Mouse (Mus musculus) forebrain, embryonic 16.5 days (tissue): ENCODE measurements around the gene AL607142.1. TPM values are rescaled to one million over a fixed set of nuclear protein-coding genes. Genes with fewer than 3 reads are reported as not detected.

Experiments
- ATAC-seq: fragments of 200-750 bp; cut with Nextera tagmentation; 2 replicates; pipeline ENCODE4 v1.8.0; 2017; ENCODE audit warnings: mild to moderate bottlenecking, moderate library complexity
- H3K27ac ChIP-seq: fragments of 300-500 bp; sonication (generic); 2 replicates; pipeline ENCODE4 v1.5.1; 2014; ENCODE audit warnings: low read length, control low read depth
- H3K27me3 ChIP-seq: fragments of 300-500 bp; sonication (generic); replicated peaks from 2 replicates; pipeline ENCODE4 v1.6.1; 2014; ENCODE audit warnings: low read length; ENCODE audit not compliant: control insufficient read depth, insufficient read depth
- H3K36me3 ChIP-seq: fragments of 300-500 bp; sonication (generic); 2 replicates; pipeline ENCODE4 v1.6.1; 2014; ENCODE audit not compliant: control insufficient read depth, insufficient read depth
- H3K4me1 ChIP-seq: fragments of 300-500 bp; sonication (generic); replicated peaks from 2 replicates; pipeline ENCODE4 v1.6.1; 2014; ENCODE audit warnings: low read length; ENCODE audit not compliant: control insufficient read depth, insufficient read depth
- H3K4me2 ChIP-seq: fragments of 300-500 bp; sonication (generic); 2 replicates; pipeline ENCODE4 v1.6.1; 2014; ENCODE audit warnings: mild to moderate bottlenecking, low read length, control low read depth
- H3K4me3 ChIP-seq: fragments of 300-500 bp; sonication (generic); replicated peaks from 2 replicates; pipeline ENCODE4 v1.5.1; 2014; ENCODE audit warnings: mild to moderate bottlenecking, low read length, control low read depth
- H3K9ac ChIP-seq: fragments of 300-500 bp; sonication (generic); replicated peaks from 2 replicates; pipeline ENCODE4 v1.6.1; 2014; ENCODE audit warnings: low read depth, low read length, control low read depth
- H3K9me3 ChIP-seq: fragments of 300-500 bp; sonication (generic); 2 replicates; pipeline ENCODE4 v1.6.1; 2016; ENCODE audit warnings: low read length; ENCODE audit not compliant: control insufficient read depth
- WGBS: fragments of 180-500 bp; shearing (Covaris S2); extraction: QIAGEN DNeasy Blood & Tissue Kit; methylation state at CpG from one replicate; pipeline ENCODE4 v1.1.7; 2014; 5-methylcytosine and 5-hydroxymethylcytosine counted together
- polyA plus RNA-seq: library from polyadenylated mRNA; unstranded; fragments of >200 nt; fragmentation: Nextera tagmentation; extraction: Ambion mirVana; gene quantifications from 2 replicates; pipeline ENCODE4 v1.2.1, GENCODE M21; 2015

Gene AL607142.1
- polyA plus RNA-seq, 1 experiment from 2014 or later: not detected

- Histone ChIP-seq H3K36me3 (no peaks in the 10 kb centered on the region), H3K4me3 (no peak overlapping the region), H3K4me1 (peaks cover 6% of the 10 kb centered on the region; the same call in 1 of the 2 replicates), H3K4me2 (no peak overlapping the region), H3K9me3 (no peaks in the 10 kb centered on the region), H3K27me3 (no peaks in the 10 kb centered on the region), H3K27ac (no peak overlapping the region), H3K9ac (no peak overlapping the region)
- ATAC-seq: no peak
- WGBS: 64% methylated on average over 24 of the region's 24 CpGs
Observed at GRCm38 (mm10) chr4:120131441-120132220, 66.8 kb downstream of the AL607142.1 start.

- no peak for ATAC-seq
- Histone ChIP-seq H3K36me3 (no peaks in the 10 kb centered on the region), H3K4me1 (no peaks in the 10 kb centered on the region), H3K27ac (no peak overlapping the region), H3K4me3 (no peak overlapping the region), H3K4me2 (no peak overlapping the region), H3K9me3 (no peaks in the 10 kb centered on the region), H3K9ac (no peak overlapping the region), H3K27me3 (no peaks in the 10 kb centered on the region)
- WGBS: 83% methylated on average over 6 of the region's 6 CpGs
Observed at GRCm38 (mm10) chr4:120134223-120134622, 69.4 kb downstream of the AL607142.1 start.

- Histone ChIP-seq H3K27ac (no peak overlapping the region), H3K4me2 (no peak overlapping the region), H3K36me3 (no peaks in the 10 kb centered on the region), H3K9ac (no peak overlapping the region), H3K9me3 (no peaks in the 10 kb centered on the region), H3K4me1 (no peaks in the 10 kb centered on the region), H3K4me3 (no peak overlapping the region), H3K27me3 (no peaks in the 10 kb centered on the region)
- 69% methylated on average over 1 of the region's 1 CpGs for WGBS
- peak; percentile 37 for ATAC-seq
Observed at GRCm38 (mm10) chr4:120141810-120142209, 77.0 kb downstream of the AL607142.1 start.

GRCm38 (mm10) chr4:120142905-120143304, 78.1 kb downstream of the AL607142.1 start:
- H3K27ac ChIP-seq: no peak overlapping the region
- no peaks in the 10 kb centered on the region for H3K4me1 ChIP-seq
- no peak overlapping the region for H3K4me2 ChIP-seq
- H3K9me3 ChIP-seq: no peaks in the 10 kb centered on the region
- H3K4me3 ChIP-seq: no peak overlapping the region
- no peaks in the 10 kb centered on the region for H3K27me3 ChIP-seq
- WGBS: 57% methylated on average over 9 of the region's 9 CpGs
- H3K36me3 ChIP-seq: no peaks in the 10 kb centered on the region
- H3K9ac ChIP-seq: no peak overlapping the region
- ATAC-seq: peak; percentile 42; the same call in 1 of the 2 replicates

Other genes starting within 250 kb of the AL607142.1 start
- gene Edn2, start 96.2 kb downstream of the AL607142.1 start, polyA plus RNA-seq: 0.38 TPM in 1 of 2 replicates, not detected in the other
- gene Foxo6, start 222.4 kb downstream of the AL607142.1 start, polyA plus RNA-seq: 3.6 and 3.7 TPM in 2 replicates